Mouse (Mus musculus): ENCODE data around the gene Epb41.
A peak's percentile ranks its signal among the peaks of the same experiment; 100 is the strongest.

Epb41 gene

GRCm38 (mm10) chr4:132074933-132075769 is at the start of gene Epb41:
Epb41 (minus strand) TSS chr4:132075321.
- peak; percentile 99 for DNase-seq

GRCm38 (mm10) chr4:132123166-132123565 is 48.0 kb upstream of the Epb41 start:
- no peak for DNase-seq

DNA sequence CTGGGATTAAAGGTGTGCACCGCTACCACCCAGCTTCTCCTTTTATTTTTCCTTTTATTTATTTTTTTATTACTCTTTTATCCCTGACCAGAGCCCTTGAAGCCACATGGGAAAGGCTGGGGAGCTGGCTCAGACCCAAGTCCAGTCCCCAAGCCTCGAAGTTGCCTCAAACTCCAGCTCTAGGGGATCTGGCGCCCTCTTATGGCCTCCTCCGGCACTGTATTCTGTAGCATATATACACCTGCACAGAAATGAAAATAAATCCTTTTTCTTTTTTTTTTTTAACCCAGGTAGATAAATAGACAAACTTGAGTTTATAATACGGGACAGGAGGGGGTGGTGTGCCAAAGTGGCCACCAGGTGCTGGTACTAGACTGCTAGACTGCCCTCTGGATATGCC is 46.6 kb upstream of the Epb41 start:
- DNase-seq: peak; percentile 45

- DNase-seq: no peak
Observed at GRCm38 (mm10) chr4:132119566-132119965, 44.4 kb upstream of the Epb41 start.

DNA sequence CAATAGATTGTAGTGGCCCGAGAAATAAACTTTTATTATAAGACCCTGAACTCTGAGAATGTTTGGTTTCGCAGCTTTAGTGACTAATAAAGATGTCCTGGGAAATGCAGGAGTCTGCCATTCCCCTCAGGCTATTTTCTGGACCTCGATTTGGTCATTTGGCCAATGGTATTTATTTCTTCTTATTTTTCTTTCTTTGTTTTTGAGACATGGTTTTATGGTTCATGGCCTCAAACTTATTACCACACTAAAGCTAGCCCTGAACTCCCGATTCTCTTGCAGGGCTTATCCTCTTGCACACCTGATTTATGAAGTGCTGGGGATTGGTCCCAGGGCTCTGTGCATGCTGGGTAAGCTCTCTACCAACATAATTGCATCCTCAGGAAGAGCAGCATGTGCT is 41.2 kb upstream of the Epb41 start:
- no peak for DNase-seq

- DNase-seq: peak; percentile 47
Observed at GRCm38 (mm10) chr4:132113411-132114095, 38.4 kb upstream of the Epb41 start.

- DNase-seq: no peak
Observed at GRCm38 (mm10) chr4:132111227-132111626, 36.1 kb upstream of the Epb41 start.

GRCm38 (mm10) chr4:132108221-132108620 is 33.1 kb upstream of the Epb41 start:
- no peak for DNase-seq

DNA sequence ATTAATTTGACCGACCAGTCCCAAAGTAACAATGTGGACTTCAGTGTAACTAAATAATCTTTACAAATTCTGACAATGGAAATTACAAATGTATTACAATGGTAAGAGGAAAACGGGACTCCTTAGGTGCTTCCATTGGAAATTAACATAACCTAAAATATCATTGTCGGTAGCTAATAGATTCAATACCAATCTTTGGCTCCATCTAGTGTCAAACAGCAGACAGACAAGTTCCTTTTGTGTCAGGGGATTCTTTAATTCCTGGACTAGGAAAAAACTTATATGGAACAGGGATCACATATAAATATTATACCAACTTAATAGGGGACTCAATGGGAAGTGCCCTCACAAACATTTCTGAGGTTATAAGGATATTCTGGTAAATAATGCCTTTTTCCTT is 26.0 kb upstream of the Epb41 start:
- DNase-seq: no peak

DNA sequence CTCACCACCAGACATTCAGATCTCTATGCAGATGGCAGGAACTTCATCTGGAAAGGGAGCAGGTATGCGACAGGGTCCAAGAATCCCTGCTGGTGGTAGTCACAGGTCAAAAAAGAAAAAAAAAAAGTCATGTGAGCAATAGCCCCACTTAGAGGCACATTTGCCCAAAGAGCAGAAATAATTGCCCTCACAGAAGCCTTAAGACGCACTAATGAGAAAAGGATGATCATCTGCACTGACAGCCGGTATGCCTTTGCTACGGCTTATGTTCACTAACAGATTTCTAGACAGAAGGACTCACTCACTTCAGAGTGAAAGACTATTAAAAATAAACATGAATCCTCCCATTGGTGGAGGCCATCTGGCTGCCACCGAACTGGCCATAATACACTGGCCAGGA is 24.4 kb upstream of the Epb41 start:
- no peak for DNase-seq

- DNase-seq: no peak
Observed at GRCm38 (mm10) chr4:132095043-132095442, 19.9 kb upstream of the Epb41 start.

GRCm38 (mm10) chr4:132093928-132094327 is 18.8 kb upstream of the Epb41 start:
- no peak for DNase-seq

GRCm38 (mm10) chr4:132093136-132093535 is 18.0 kb upstream of the Epb41 start:
- DNase-seq: no peak

DNA sequence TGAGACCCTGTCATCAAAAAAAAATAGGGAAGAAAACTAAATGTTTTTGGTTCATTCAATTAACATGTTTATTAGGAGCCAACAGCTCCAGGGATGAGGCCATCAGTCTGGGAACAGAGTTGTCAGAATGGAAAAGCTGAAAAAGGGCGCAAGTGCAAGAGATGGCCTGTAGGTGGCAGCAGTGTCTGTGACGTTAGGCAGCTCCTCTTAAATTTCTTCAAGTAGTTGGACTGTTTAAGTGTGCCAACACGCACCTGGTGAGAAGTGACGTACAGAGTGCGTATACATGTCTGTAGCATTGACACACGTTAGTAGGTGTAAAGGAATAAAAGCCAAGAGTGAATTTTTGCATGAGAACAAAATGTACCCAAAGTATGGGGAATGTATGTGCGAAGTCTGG is 13.8 kb upstream of the Epb41 start:
- DNase-seq: peak; percentile 72

DNA sequence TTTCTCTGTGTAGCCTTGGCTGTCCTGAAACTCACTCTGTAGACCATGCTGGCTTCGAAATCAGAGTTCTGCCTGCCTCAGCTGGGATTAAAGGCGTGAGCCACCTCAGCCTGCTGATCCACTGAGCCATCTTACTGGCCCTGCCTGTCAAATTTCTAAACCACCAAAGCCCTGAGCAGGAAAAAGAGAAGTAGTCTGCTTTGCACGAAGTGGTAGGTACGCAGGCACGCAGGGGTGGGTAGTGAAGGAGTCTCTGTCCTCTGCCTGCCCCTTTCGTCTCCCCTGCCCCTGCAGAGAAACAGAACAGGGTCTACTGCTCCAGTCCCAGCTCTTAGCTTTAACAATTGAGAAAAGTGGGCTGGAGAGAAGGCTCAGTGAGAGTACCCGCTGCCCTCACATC is 10.0 kb upstream of the Epb41 start:
- peak; percentile 46 for DNase-seq

DNA sequence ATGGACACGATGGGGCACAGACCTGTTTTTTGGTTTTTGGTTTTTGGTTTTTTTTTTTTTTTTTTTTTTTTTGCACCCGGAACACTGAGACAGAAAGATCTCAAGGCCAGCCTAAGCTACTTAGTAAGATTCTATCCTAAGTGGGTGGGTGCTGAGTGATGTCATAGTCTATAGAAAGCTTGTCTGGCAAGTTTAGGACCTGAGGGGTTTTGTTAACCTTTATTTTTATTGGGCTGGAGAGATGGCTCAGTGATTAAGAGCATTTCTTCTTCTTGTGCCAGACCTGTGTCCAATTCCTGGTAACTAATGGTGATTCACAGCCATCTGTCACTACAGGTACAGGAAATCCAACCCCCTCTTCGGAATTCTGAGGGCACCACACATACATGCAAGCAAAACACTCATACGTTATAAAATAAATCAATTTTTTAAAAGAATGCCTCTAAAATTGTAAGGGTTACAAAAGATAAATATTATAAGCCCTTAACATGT is 5.4 kb upstream of the Epb41 start:
- DNase-seq: no peak

DNA sequence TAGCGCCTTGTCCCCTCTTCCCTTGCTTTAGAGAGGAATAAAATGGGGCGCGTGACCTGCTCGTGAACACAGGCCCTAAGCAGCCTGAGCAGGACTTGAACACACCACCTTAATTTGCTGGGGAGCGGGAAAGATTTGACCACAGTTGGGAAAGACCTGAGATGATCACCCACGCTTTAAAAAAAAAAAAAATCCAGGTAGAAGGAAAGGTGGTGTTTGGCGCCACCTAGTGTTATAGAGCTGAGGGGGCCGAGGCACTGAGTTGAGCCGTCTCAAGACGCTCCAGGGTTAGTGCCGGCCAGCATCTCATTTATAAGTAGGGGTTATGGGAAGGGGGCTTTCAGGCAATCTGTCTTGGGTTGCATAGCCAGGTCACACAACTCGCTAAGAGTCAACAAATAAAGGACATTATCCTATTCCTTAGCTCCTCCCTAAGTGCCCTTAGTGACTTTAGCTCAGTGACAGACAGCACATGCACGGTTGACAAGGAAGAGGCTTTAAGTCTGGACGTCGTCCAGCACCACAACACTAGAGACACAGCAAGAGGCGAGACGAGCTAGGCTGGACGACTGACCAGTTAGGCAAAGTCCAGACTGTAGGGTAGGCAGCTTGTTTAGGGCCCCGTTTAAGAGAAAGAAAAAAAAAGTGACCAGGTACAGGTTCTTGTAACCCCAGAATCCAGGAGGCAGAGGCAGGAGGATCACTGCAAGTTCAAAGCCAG is 4.6 kb upstream of the Epb41 start:
- DNase-seq: peak; percentile 82

GRCm38 (mm10) chr4:132078296-132078714 is 3.2 kb upstream of the Epb41 start:
- DNase-seq: no peak

DNA sequence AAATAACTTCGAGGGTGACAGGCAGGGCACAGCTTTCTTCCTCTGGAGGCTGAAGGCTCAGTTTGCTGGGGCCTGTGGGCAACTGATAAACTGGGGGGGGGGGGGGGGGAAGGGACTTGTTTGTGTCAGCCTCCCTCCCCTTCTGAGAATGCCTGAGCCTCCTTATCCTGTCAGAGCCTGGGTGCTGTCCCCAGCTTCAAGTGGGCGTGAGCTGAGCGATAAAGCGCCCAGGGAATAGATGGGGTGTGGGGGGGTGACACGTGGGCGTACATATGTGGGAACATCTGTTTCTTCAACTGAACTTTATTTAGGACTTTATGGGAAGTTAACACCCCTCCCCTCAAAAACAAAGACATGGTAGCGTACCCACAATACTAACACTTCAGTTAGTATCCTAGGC is 2.3 kb upstream of the Epb41 start:
- no peak for DNase-seq

GRCm38 (mm10) chr4:132076480-132077405 is 1.6 kb upstream of the Epb41 start:
- peak; percentile 51 for DNase-seq

DNA sequence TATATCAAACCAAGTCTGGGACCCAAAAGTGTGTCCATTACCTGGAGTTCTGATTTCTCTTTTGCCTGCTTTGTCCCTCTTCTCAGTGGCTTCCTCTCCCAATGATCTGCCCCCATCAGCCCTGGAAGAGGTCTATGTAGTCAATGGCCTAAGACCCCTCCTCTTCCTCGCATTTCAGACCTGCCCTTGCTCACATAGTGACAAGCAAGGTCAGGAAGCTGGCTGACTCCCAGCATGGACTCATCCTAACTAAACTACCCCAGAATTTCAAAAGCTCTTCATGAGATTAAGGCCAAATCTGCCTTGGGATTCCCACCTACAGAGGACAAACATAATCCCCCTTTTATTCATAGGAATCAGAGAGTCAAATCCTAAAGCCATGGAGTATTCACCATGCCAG is 675 bp upstream of the Epb41 start:
- DNase-seq: no peak

All from thymus, postnatal 4 days (tissue).